Mouse (Mus musculus) embryonic fibroblast, embryonic 13.5 days (primary cell): Measurements from ENCODE around the gene Ercc8.

Experiments
- CTCF ChIP-seq: IDR thresholded peaks from 2 replicates; pipeline ENCODE4 v1.5.1; 2011; ENCODE audit warnings: mild to moderate bottlenecking, control low read depth, low read length, moderate library complexity, borderline replicate concordance; ENCODE audit not compliant: insufficient read depth
- POLR2A ChIP-seq: IDR thresholded peaks from 2 replicates; pipeline ENCODE4 v1.6.1; 2011; ENCODE audit warnings: low read depth, mild to moderate bottlenecking, control low read depth, low read length, moderate library complexity

DNA sequence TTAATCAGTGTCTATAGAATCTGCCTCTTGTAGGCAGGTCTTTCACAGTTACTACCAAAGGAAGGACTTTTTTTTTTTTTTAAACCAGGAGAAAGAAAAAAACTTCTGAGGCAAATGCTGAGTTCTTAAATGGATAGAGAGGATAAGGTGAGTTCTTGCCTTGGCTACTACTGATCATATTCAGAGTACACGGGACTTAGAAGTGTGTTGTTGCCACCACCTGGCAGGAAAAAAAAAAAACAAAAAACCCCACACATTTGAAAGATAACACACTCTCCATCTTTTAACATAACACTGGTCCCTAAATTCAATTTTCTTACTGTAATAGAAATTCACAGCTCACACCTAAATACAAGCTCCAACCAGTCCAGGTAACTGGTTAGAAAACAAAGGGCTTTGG is 30.6 kb upstream of the Ercc8 start:
- TF ChIP-seq CTCF, result no peak
- no peak for TF ChIP-seq POLR2A
